Mouse (Mus musculus) forebrain, embryonic 11.5 days (tissue): ENCODE measurements around the gene Ptpn18. TPM values are rescaled to one million over a fixed set of nuclear protein-coding genes. Genes with fewer than 3 reads are reported as not detected.

ENCODE experiments used
- ATAC-seq: fragments of 200-750 bp; cut with Nextera tagmentation; replicated peaks from 2 replicates; pipeline ENCODE4 v1.8.0; 2017; ENCODE audit warnings: moderate TSS enrichment; ENCODE audit not compliant: low FRiP score
- DNase-seq: peaks from one replicate; pipeline ENCODE4 v3.0.0-alpha.2; 2017; ENCODE audit warnings: low spot score
- H3K27ac ChIP-seq: fragments of 300-500 bp; sonication (generic); 2 replicates; pipeline ENCODE4 v1.5.1; 2014; ENCODE audit warnings: low read depth, low read length
- H3K27me3 ChIP-seq: fragments of 300-500 bp; sonication (generic); 2 replicates; pipeline ENCODE4 v1.6.1; 2014; ENCODE audit warnings: mild to moderate bottlenecking, low read length, mixed read lengths; ENCODE audit not compliant: control insufficient read depth, insufficient read depth
- H3K36me3 ChIP-seq: fragments of 300-500 bp; sonication (generic); 2 replicates; pipeline ENCODE4 v1.6.1; 2014; ENCODE audit warnings: mild to moderate bottlenecking, low read length, moderate library complexity, mixed read lengths; ENCODE audit not compliant: control insufficient read depth, insufficient read depth
- H3K4me1 ChIP-seq: fragments of 300-500 bp; sonication (generic); replicated peaks from 2 replicates; pipeline ENCODE4 v1.6.1; 2014; ENCODE audit warnings: low read length, mixed read lengths; ENCODE audit not compliant: control insufficient read depth, insufficient read depth
- H3K4me2 ChIP-seq: fragments of 300-500 bp; sonication (generic); 2 replicates; pipeline ENCODE4 v1.6.1; 2014; ENCODE audit warnings: low read depth, mild to moderate bottlenecking, low read length, moderate library complexity, mixed read lengths; ENCODE audit not compliant: severe bottlenecking
- H3K4me3 ChIP-seq: fragments of 300-500 bp; sonication (generic); 2 replicates; pipeline ENCODE4 v1.5.1; 2014; ENCODE audit warnings: low read depth, low read length
- H3K9ac ChIP-seq: fragments of 300-500 bp; sonication (generic); 2 replicates; pipeline ENCODE4 v1.6.1; 2014; ENCODE audit warnings: low read length
- H3K9me3 ChIP-seq: fragments of 300-500 bp; sonication (generic); 2 replicates; pipeline ENCODE4 v1.6.1; 2016; ENCODE audit warnings: low read length, mixed read lengths; ENCODE audit not compliant: control insufficient read depth
- WGBS: fragments of 180-500 bp; shearing (Covaris S2); extraction: QIAGEN DNeasy Blood & Tissue Kit; methylation state at CpG from one replicate; pipeline ENCODE4 v1.1.7; 2014; 5-methylcytosine and 5-hydroxymethylcytosine counted together
- polyA plus RNA-seq: library from polyadenylated mRNA; unstranded; fragments of >200 nt; fragmentation: Nextera tagmentation; extraction: Ambion mirVana; gene quantifications from 2 replicates; pipeline ENCODE4 v1.2.1, GENCODE M21; 2014

Gene Ptpn18
- polyA plus RNA-seq, 1 experiment from 2014 or later, result 4.6 TPM

DNA sequence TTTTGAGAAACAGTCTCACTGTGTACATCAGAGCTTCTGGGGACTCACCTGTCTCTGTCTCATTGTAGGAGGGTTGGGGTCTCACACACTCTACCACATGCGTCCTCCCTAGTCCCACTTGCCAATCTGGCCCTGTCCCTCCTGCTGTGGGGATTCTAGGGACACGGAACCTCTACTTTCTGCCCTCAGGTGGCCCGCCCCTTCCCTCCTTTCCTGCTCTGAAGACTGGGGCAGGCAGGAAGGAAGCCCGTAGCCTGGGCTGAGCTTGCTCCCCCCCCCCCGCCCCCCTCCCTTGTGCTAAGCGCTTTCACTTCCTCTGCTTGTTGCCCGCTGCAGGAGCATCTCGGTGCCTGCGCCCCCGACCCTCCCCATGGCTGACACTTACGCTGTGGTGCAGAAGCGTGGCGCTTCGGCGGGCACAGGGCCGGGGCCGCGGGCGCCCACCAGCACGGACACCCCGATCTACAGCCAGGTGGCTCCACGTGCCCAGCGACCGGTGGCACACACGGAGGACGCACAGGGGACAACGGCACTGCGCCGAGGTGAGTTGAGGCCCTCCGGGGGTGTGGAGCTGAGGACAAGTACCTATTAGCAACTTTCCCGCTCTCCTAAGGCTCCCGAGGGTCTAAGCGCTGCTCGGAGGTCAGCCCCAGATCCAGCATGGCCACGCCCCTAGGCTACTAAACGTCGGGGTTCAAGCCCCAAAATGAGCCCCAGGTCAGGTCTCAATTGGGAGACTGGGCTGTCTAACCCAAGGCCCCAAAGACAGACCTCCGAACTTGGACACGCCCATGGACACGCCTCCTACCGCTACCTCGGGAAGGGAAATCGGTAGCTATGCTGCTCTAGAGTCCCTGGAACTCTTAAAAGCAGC, 13.1 kb downstream of the Ptpn18 start:
- 2% methylated on average over 42 of the region's 43 CpGs for WGBS
- Histone ChIP-seq H3K4me2 (peak overlapping the region; percentile 92), H3K27me3 (peaks cover 10% of the 10 kb centered on the region), H3K9ac (peak overlapping the region; percentile 53), H3K4me3 (peak overlapping the region; percentile 41), H3K4me1 (peaks cover 2% of the 10 kb centered on the region; the same call in 1 of the 2 replicates), H3K9me3 (no peaks in the 10 kb centered on the region), H3K27ac (no peak overlapping the region), H3K36me3 (no peaks in the 10 kb centered on the region)
- DNase-seq (peak; percentile 58), ATAC-seq (peak; percentile 63)

DNA sequence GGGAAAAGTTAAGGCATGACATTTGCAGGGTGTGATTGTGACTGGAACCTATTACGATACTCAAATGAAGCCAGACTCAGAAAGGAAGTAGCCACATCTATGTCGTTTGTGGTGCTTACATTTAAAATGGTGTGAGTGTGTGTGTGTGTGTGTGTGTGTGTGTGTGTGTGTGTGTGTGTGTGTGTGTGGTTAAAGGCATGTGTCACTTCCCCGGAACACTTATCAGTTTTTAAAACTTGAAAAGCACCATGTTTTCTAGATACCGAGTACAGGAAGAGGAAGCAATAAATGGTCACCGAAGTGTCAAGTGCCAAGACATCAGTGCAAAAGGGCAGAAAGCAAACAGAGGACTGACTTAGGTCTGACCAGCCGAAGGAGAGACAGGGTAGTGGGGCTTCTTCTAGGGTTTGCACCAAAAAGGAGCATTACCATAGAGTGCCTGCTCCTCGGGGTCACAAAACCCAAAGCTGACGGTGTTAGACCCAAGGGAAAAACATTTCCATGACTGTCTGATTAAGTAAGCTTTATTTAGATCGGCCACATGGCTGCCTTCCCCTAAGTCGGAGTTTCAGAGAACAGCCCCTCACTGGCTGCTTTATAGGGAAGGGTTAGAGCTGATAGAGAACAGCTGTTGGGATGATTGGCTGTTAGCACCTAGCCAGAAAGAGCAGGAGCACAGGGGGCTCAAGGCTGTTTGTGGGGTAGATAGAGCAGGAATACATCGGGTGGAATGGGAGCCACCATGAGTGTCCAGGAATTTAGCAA, 19.5 kb downstream of the Ptpn18 start:
- WGBS, result 77% methylated on average over 11 of the region's 11 CpGs
- no peaks in the 10 kb centered on the region for H3K4me1 ChIP-seq
- no peaks in the 10 kb centered on the region for H3K9me3 ChIP-seq
- H3K9ac ChIP-seq, result no peak overlapping the region
- no peaks in the 10 kb centered on the region for H3K36me3 ChIP-seq
- H3K27me3 ChIP-seq, result no peaks in the 10 kb centered on the region
- no peak overlapping the region for H3K27ac ChIP-seq
- ATAC-seq (no peak), DNase-seq (no peak)
- H3K4me3 ChIP-seq, result no peak overlapping the region
- H3K4me2 ChIP-seq, result no peak overlapping the region

DNA sequence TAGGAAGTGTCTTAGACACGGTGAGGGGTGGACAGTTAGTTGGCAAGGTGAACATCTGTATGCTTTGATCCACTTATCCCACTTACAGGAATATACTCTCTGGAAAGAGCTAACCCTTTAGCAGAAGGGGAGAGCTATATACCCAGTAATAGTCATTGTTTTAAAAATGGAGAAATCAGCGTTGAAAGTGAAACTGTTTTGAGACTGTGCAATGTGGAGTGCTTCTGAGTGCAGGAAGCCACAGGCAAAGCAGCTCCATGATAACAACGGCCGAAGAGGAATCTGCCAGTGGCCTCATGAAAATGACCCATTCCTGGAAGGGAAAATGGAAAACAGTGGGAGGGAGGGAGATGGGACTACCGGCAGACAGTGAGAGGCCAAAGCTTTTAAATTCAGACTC, 21.2 kb downstream of the Ptpn18 start:
- no peak for DNase-seq
- 80% methylated on average over 5 of the region's 5 CpGs for WGBS

DNA sequence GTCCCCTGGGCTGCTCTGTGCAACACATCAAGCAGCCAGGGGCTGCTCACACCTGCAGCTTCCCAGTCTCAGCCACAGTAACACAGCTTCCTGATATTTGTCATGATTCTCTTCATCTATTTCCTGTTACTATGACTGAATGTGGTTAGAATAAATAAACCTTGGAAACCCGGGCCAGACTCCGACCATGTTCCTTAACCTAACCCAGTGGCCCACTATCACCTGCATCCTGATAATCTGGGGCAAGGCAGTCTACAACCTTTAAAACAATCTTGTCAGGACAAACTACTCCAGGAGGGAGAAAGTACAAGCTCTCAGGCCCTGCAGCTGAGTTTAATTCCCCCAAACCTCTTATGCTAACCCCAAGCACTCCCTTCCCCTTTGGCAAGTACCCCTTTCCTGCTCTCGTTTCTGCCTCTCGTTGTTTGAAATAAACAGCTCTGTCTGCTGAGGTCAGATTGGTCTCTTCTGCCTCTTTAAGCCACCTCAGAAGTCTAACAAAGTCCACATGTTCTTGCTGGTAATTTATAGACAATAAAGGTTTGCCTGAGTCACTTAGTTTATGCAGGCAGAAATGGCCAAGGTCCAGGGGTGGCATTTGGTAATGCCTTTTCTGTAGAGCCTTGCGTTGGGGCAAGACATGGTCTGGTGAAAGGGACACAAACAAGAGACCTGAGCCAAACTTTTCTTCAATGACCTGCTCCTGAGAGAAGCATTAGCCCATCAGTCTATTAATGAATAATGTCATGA, 22.5 kb downstream of the Ptpn18 start:
- H3K27me3 ChIP-seq, result no peaks in the 10 kb centered on the region
- no peak overlapping the region for H3K4me2 ChIP-seq
- H3K4me1 ChIP-seq, result 0 out of 2 replicates have a peak, but pooled peaks cover 3% of the 10 kb centered on the region
- no peak for ATAC-seq
- no peak overlapping the region for H3K27ac ChIP-seq
- H3K36me3 ChIP-seq, result no peaks in the 10 kb centered on the region
- DNase-seq, result no peak
- no peak overlapping the region for H3K9ac ChIP-seq
- H3K4me3 ChIP-seq, result no peak overlapping the region
- no peaks in the 10 kb centered on the region for H3K9me3 ChIP-seq
- 76% methylated on average over 5 of the region's 5 CpGs for WGBS

More for the DNA sequence above, 21.2 kb downstream of the Ptpn18 start:
- H3K9me3 ChIP-seq, result no peaks in the 10 kb centered on the region
- no peak overlapping the region for H3K27ac ChIP-seq
- no peak overlapping the region for H3K4me2 ChIP-seq
- no peaks in the 10 kb centered on the region for H3K36me3 ChIP-seq
- no peak overlapping the region for H3K4me3 ChIP-seq
- ATAC-seq, result no peak
- H3K4me1 ChIP-seq, result 0 out of 2 replicates have a peak, but pooled peaks cover 3% of the 10 kb centered on the region
- H3K9ac ChIP-seq, result no peak overlapping the region
- H3K27me3 ChIP-seq, result no peaks in the 10 kb centered on the region

DNA sequence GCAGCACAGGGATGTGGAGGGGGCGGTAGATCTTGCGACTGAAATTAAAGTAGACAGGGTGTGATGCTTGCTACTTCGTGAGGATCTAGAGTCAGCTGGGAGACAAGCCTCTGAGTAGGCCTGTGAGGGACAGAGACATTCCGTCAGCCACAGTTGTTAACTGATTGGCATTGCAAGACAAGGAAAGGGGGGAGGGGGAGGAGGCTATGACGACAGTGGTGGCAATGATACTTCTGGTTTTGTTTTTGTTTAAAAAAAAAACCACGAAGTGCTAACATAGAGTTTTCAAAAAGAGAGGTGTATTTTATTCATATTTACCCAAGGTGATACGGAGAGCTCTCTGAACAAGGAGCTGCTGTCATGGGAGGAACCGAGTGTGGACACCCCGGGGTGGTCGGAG, 24.9 kb downstream of the Ptpn18 start:
- no peaks in the 10 kb centered on the region for H3K36me3 ChIP-seq
- H3K4me1 ChIP-seq, result 0 out of 2 replicates have a peak, but pooled peaks cover 3% of the 10 kb centered on the region
- ATAC-seq, result no peak
- no peak overlapping the region for H3K9ac ChIP-seq
- no peak overlapping the region for H3K4me2 ChIP-seq
- no peak for DNase-seq
- H3K4me3 ChIP-seq, result no peak overlapping the region
- no peaks in the 10 kb centered on the region for H3K9me3 ChIP-seq
- WGBS, result 81% methylated on average over 10 of the region's 10 CpGs
- no peaks in the 10 kb centered on the region for H3K27me3 ChIP-seq
- no peak overlapping the region for H3K27ac ChIP-seq

DNA sequence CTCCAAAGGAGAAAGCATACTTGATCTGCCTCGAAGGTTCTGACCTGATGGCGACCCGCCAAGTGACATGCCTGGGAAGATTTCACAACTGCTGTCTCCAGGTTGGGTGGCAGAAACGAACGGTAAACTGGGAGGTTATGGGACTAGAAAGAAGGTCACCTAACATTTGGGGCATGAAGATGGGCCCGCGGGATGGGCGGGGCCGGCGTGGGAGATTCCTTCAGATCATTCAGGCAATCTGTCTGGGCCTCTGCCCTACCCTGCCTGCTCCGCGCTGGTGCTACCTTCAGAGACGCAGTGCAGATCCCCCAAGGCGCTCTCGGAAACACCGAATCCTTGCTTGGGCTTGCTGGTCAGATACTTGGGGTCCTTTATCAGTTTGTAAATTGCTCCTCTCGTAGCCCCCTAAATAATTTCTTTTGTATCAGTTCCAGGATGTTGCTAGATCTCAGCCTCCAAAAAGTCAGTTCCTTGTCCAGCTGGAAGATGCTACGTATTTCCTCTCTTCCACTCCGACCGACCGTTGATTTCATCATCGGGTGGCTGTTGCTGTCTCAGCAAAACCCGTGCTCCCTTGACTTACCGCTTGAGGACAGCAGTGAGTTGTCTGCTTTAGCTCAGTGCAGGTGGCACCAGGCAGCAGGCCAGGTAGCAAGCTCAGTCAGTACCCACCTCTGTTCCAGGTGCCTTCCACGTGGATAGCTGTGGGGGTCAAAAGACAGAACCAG, 26.1 kb downstream of the Ptpn18 start:
- 0 out of 2 replicates have a peak, but pooled peaks have one; percentile 42 for ATAC-seq

DNA sequence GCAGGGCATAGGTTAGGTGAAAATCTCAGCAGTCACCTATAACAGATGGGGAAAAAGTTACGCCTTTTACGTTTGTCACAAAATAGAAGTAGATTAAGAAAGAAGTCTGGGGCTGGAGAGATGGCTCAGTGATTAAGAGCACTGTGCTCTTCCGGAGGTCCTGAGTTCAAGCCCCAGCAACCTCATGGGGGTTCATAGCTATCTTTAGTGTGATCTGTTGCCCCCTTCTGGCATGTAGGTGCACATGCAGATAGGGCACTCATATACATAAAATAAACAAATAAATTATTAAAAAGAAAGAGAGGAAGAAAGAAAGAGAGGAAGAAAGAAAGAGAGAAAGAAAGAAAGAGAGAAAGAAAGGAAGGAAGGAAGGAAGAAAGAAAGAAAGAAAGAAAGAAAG, 27.8 kb downstream of the Ptpn18 start:
- H3K9ac ChIP-seq, result no peak overlapping the region
- ATAC-seq (no peak), DNase-seq (no peak)
- no peak overlapping the region for H3K4me2 ChIP-seq
- H3K4me1 ChIP-seq, result 0 out of 2 replicates have a peak, but pooled peaks cover 3% of the 10 kb centered on the region
- H3K9me3 ChIP-seq, result no peaks in the 10 kb centered on the region
- 89% methylated on average over 3 of the region's 3 CpGs for WGBS
- H3K36me3 ChIP-seq, result no peaks in the 10 kb centered on the region
- H3K27ac ChIP-seq, result no peak overlapping the region
- no peaks in the 10 kb centered on the region for H3K27me3 ChIP-seq
- no peak overlapping the region for H3K4me3 ChIP-seq

More for the DNA sequence above, 26.1 kb downstream of the Ptpn18 start:
- H3K4me3 ChIP-seq, result peak overlapping the region; percentile 11
- no peaks in the 10 kb centered on the region for H3K9me3 ChIP-seq
- no peaks in the 10 kb centered on the region for H3K27me3 ChIP-seq
- H3K36me3 ChIP-seq, result no peaks in the 10 kb centered on the region
- DNase-seq, result no peak
- 0 out of 2 replicates have a peak, but pooled peaks cover 3% of the 10 kb centered on the region for H3K4me1 ChIP-seq
- no peak overlapping the region for H3K27ac ChIP-seq
- H3K9ac ChIP-seq, result no peak overlapping the region
- 11% methylated on average over 25 of the region's 25 CpGs for WGBS
- peak overlapping the region; percentile 37 for H3K4me2 ChIP-seq
